Mouse (Mus musculus): ENCODE data around the gene Gstt2.

GRCm38 (mm10) chr10:75855416-75855981 lies 18.3 kb upstream of the Gstt2 start:
- TF ChIP-seq CTCF (IDR thresholded peaks at IDR 0.05; ENCODE audit: extremely low read depth, insufficient read length, insufficient replicate concordance, low read depth, low read length) = no peak
- TF ChIP-seq POLR2A (IDR thresholded peaks at IDR 0.05; ENCODE audit: low read depth, low read length) = no peak

Measured in small intestine, adult 2 months (tissue).